Mouse (Mus musculus) stomach, postnatal 0 days (tissue): ENCODE measurements around the gene Smim24.

Source experiments
- CTCF ChIP-seq: IDR thresholded peaks from 2 replicates; pipeline ENCODE4 v1.5.1; 2016; ENCODE audit warnings: antibody characterized with exemption, low read depth, mild to moderate bottlenecking, moderate library complexity
- EP300 ChIP-seq: optimal IDR thresholded peaks from 2 replicates; pipeline ENCODE3; 2016; ENCODE audit warnings: antibody characterized with exemption

DNA sequence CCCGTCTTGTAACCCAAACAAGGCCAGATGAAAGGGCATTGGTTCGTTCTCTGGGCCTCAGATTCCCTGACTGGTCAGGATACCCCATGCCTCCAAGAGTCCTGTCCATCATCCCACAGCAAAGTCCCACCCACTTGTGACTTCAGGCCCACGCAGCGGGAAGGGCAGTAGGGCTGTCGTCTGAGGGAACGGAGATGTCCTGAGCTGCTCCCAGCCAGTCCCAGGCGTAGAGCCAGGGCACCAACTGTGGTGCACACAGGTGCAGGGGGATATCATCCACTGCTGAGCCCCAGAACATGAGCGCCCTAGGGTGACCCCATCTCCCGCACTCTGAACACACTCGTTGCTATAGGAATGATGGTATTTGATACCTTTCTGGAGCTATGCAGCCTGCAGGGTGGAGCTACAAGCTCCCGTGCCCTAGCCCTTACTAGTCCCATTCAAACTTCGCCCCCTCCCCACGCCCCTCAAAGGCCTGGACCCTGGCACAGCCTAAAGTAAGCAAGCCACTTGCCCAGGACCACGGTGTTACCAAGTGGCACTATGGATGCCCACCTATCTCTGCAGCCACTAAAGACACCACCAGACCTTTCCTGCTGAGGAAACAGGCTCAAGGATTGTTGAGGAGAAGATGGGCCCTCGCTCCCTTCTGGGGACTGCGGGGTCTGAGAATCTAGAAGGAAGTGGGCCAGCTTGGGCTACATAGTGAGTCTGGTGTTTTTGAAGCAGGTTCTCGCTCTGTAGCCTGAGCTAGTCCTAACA lies 22.9 kb downstream of the Smim24 start:
- TF ChIP-seq EP300 (no peak), CTCF (no peak)
